Mouse (Mus musculus): ENCODE results near the gene Irgc1. TPM values are rescaled to one million over a fixed set of nuclear protein-coding genes. Genes with fewer than 3 reads are reported as not detected.

The Irgc1 gene
- total RNA-seq, 1 experiment, result not detected

DNA sequence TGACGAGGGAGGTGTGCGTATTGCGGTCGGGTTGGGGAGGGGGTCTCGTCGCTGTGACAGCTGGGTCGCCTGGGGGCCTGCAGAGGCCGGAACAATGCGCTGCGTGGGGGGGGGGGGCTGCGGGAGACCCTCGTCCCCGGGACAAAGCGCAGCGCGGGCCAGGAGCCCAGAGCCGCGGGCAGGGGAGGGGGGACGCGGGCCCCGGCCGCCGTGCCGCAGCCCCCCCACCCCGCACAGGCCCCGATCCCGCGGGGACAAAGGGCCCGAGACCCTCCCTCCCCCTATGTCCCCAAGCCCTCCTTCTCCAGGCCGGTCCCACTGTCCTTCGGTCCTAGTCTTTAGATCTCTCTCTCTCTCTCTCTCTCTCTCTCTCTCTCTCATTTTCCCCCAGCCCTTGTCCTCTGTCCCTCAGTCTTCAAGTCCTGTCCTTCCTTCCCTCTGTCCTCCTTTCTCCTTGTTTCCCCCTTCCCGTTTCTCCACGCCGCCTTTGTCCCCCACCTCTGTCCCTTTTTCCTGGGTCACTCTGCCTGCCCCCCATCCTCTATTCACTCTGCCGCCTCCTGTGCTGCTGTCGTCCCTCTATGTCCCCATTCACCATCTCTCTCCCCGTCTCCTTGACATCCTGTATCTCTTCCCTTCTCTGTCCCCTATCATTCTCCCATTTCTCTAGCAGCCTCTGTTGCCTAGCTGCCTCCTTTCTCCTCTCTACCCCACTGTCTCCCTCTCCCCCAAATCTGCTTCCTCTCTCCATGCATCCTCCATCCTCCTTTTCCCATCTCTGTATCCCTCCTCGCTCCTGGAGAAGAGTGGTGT lies 30.3 kb upstream of the Irgc1 start:
- H3K27ac ChIP-seq (ENCODE audit: insufficient read depth, low read depth, low read length, poor library complexity, severe bottlenecking), result no peak overlapping the region
- no peak for DNase-seq (ENCODE audit: low read depth, low spot score)
- H3K9ac ChIP-seq (ENCODE audit: insufficient read depth, low read depth, low read length, poor library complexity, severe bottlenecking), result peak overlapping the region; percentile 37; the same call in 1 of the 2 replicates
- in situ Hi-C loops (cut with MboI; ENCODE audit: low sequenced_read_pairs in 2 of 2, unreplicated experiment in 2 of 2), result no loop called here
- peaks cover 0 to 7% of the 10 kb centered on the region in 2 experiments; a peak in 1 of 4 replicates for H3K4me1 ChIP-seq (ENCODE audit: control insufficient read depth in 2 of 2, insufficient read depth in 2 of 2, low read length in 2 of 2, poor library complexity in 1 of 2)
- peak overlapping the region; percentile 85 to 86 for H3K4me3 ChIP-seq (ENCODE audit: insufficient read depth in 1 of 2, low read depth in 1 of 2, low read length in 2 of 2, poor library complexity in 1 of 2, severe bottlenecking in 1 of 2)
- TF ChIP-seq ZC3H11A (IDR thresholded peaks at IDR 0.05; ENCODE audit: borderline replicate concordance, low read depth, low read length) (no peak), CHD2 (IDR thresholded peaks at IDR 0.05; ENCODE audit: low read depth, low read length) (no peak), ZNF384 (IDR thresholded peaks at IDR 0.05; ENCODE audit: low read depth, low read length) (no peak), HCFC1 (IDR thresholded peaks at IDR 0.05; ENCODE audit: borderline replicate concordance, insufficient read depth, low read length) (no peak), MAFK (IDR thresholded peaks at IDR 0.05; ENCODE audit: insufficient read depth, low read depth, low read length) (no peak)
- no peaks in the 10 kb centered on the region for H3K9me3 ChIP-seq (ENCODE audit: control insufficient read depth, insufficient read depth, low read depth, low read length)
- H3K36me3 ChIP-seq (ENCODE audit: control insufficient read depth, insufficient read depth, low read length, poor library complexity, severe bottlenecking), result no peaks in the 10 kb centered on the region

GRCm38 (mm10) chr7:24481474-24482207 lies 29.5 kb upstream of the Irgc1 start, which contains the start of gene Cadm4:
Cadm4 (plus strand) TSS chr7:24482023.
- no peaks in the 10 kb centered on the region for H3K36me3 ChIP-seq (ENCODE audit: control insufficient read depth, insufficient read depth, low read length, poor library complexity, severe bottlenecking)
- peak; percentile 70 for DNase-seq (ENCODE audit: low read depth, low spot score)
- peak within 1 kb of the TSS; percentile 59 for H3K9ac ChIP-seq (ENCODE audit: insufficient read depth, low read depth, low read length, poor library complexity, severe bottlenecking)
- no peak for TF ChIP-seq HCFC1 (IDR thresholded peaks at IDR 0.05; ENCODE audit: borderline replicate concordance, insufficient read depth, low read length)
- TF ChIP-seq CHD2 (IDR thresholded peaks at IDR 0.05; ENCODE audit: low read depth, low read length), result no peak
- no peak for TF ChIP-seq ZNF384 (IDR thresholded peaks at IDR 0.05; ENCODE audit: low read depth, low read length)
- H3K4me1 ChIP-seq (ENCODE audit: control insufficient read depth in 2 of 2, insufficient read depth in 2 of 2, low read length in 2 of 2, poor library complexity in 1 of 2), result peaks cover 0 to under 1% of the 10 kb centered on the region in 2 experiments; a peak in 1 of 4 replicates
- in situ Hi-C loops (cut with MboI; ENCODE audit: low sequenced_read_pairs in 2 of 2, unreplicated experiment in 2 of 2), result no loop called here
- no peaks in the 10 kb centered on the region for H3K9me3 ChIP-seq (ENCODE audit: control insufficient read depth, insufficient read depth, low read depth, low read length)
- H3K4me3 ChIP-seq (ENCODE audit: insufficient read depth in 1 of 2, low read depth in 1 of 2, low read length in 2 of 2, poor library complexity in 1 of 2, severe bottlenecking in 1 of 2), result peak within 1 kb of the TSS; percentile 85 to 86
- no peak within 1 kb of the TSS for H3K27ac ChIP-seq (ENCODE audit: insufficient read depth, low read depth, low read length, poor library complexity, severe bottlenecking)

GRCm38 (mm10) chr7:24480986-24481473 lies 28.9 kb upstream of the Irgc1 start:
- Histone ChIP-seq H3K4me1 (ENCODE audit: control insufficient read depth in 2 of 2, insufficient read depth in 2 of 2, low read length in 2 of 2, poor library complexity in 1 of 2) (0 out of 4 replicates have a peak, but pooled peaks cover 0 to 2% of the 10 kb centered on the region in 2 experiments), H3K36me3 (ENCODE audit: control insufficient read depth, insufficient read depth, low read length, poor library complexity, severe bottlenecking) (peaks cover 2% of the 10 kb centered on the region), H3K9ac (ENCODE audit: insufficient read depth, low read depth, low read length, poor library complexity, severe bottlenecking) (peak overlapping the region; percentile 59; the same call in 1 of the 2 replicates), H3K27ac (ENCODE audit: insufficient read depth, low read depth, low read length, poor library complexity, severe bottlenecking) (no peak overlapping the region), H3K9me3 (ENCODE audit: control insufficient read depth, insufficient read depth, low read depth, low read length) (no peaks in the 10 kb centered on the region), H3K4me3 (ENCODE audit: insufficient read depth in 1 of 2, low read depth in 1 of 2, low read length in 2 of 2, poor library complexity in 1 of 2, severe bottlenecking in 1 of 2) (peak overlapping the region; percentile 85 to 86; a peak in 3 of 4 replicates)
- TF ChIP-seq CHD2 (IDR thresholded peaks at IDR 0.05; ENCODE audit: low read depth, low read length) (no peak), ZNF384 (IDR thresholded peaks at IDR 0.05; ENCODE audit: low read depth, low read length) (no peak), ZC3H11A (IDR thresholded peaks at IDR 0.05; ENCODE audit: borderline replicate concordance, low read depth, low read length) (no peak), MAFK (IDR thresholded peaks at IDR 0.05; ENCODE audit: insufficient read depth, low read depth, low read length) (no peak), HCFC1 (IDR thresholded peaks at IDR 0.05; ENCODE audit: borderline replicate concordance, insufficient read depth, low read length) (no peak)
- no peak for DNase-seq (ENCODE audit: low read depth, low spot score)
- in situ Hi-C loops (cut with MboI; ENCODE audit: low sequenced_read_pairs in 2 of 2, unreplicated experiment in 2 of 2), result no loop called here

DNA sequence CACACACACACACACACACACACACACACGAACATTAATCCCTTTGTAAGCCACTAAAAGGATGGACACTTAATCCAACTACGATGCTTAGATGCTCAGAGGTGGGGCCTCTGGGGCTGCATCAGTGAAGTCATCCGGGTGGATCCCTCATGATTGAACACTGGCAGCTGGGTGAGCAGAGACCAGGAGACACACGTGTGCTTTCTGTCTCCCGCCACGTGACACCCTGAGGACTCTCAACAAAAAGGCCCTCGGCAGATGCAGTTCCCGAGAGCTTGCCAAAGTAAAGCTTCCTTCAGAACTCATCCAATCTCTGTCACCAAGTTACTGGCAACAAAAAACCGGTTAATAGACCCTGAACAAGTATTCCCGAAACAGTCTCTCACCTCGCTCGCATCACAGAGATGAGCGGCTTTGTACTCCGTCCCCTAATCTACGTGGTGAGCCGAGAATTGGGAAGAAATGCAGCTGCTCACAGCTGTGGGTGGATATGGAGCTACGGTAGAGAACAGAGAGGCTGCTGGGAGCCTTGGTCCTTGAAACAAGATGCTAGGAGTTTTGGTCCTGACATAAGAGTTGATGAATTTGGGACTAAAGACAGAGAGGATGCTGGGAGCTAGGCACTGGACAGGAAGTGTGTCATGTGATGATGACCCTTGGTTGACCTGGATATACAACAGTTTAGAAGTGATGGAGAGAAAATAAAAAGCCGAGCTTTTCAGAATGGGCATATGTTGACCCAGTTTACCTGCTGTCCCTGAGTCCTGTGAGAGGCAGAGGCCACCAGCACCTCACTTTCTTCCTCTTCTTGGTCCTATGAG lies 28.2 kb upstream of the Irgc1 start:
- DNase-seq (ENCODE audit: low read depth, low spot score), result no peak
- H3K9ac ChIP-seq (ENCODE audit: insufficient read depth, low read depth, low read length, poor library complexity, severe bottlenecking), result no peak overlapping the region

More for the DNA sequence above, 28.2 kb upstream of the Irgc1 start:
- Histone ChIP-seq H3K36me3 (ENCODE audit: control insufficient read depth, insufficient read depth, low read length, poor library complexity, severe bottlenecking) (peaks cover 2% of the 10 kb centered on the region), H3K9me3 (ENCODE audit: control insufficient read depth, insufficient read depth, low read depth, low read length) (no peaks in the 10 kb centered on the region), H3K27ac (ENCODE audit: insufficient read depth, low read depth, low read length, poor library complexity, severe bottlenecking) (no peak overlapping the region), H3K4me1 (ENCODE audit: control insufficient read depth in 2 of 2, insufficient read depth in 2 of 2, low read length in 2 of 2, poor library complexity in 1 of 2) (0 out of 4 replicates have a peak, but pooled peaks cover 0 to 2% of the 10 kb centered on the region in 2 experiments), H3K4me3 (ENCODE audit: insufficient read depth in 1 of 2, low read depth in 1 of 2, low read length in 2 of 2, poor library complexity in 1 of 2, severe bottlenecking in 1 of 2) (no peak overlapping the region)
- in situ Hi-C loops (cut with MboI; ENCODE audit: low sequenced_read_pairs in 2 of 2, unreplicated experiment in 2 of 2), result no loop called here
- TF ChIP-seq ZC3H11A (IDR thresholded peaks at IDR 0.05; ENCODE audit: borderline replicate concordance, low read depth, low read length) (no peak), CHD2 (IDR thresholded peaks at IDR 0.05; ENCODE audit: low read depth, low read length) (no peak), ZNF384 (IDR thresholded peaks at IDR 0.05; ENCODE audit: low read depth, low read length) (no peak), HCFC1 (IDR thresholded peaks at IDR 0.05; ENCODE audit: borderline replicate concordance, insufficient read depth, low read length) (no peak), MAFK (IDR thresholded peaks at IDR 0.05; ENCODE audit: insufficient read depth, low read depth, low read length) (no peak)

All from ES-E14 (cell line).